In the genomic region with DNA sequence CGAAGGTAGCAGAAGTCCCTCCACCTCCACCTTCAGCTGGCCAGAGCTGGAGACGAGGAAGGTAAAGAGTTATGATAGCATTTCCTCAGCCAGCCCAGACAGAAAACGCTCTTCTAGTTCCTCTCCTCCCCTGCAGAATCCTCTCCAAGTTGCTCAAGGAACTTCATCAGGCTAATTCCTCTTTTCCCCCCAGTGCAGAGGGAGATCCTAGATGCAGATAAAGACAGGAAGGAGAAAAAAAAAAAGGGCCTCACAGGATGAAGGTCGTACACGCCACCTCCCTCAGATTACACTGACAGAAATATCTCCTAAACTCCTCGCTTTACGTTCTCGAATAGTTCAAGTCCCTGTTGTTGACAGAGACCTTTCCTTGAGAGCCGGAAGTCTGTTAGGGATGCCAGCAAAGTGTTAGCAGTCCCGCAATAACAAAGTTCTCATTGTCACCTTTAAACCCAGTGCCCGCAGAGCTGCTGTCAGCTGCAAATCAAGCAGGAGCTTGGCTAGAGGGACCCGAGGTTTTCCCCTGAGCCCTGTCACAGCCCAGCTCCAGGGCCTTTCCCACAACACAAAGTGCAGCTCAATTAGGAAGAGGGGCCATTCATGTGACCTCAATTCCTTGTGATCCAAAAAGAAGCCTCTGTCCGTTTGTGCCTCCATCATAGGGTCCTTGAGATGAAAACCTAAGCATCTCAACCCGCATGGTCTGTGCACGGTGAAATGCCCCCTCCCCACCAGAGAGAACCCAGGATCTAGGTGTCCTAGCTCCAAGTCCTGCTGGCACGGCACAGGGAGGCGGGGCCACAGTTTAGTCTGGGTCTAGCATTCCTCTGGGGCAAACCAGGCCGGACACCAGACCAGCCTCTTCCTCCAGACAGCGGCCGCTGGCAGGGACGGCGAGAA, we compare ENCODE assay signal across 8 mouse cellular contexts. TPM values are rescaled to one million over a fixed set of nuclear protein-coding genes. Genes with fewer than 3 reads are reported as not detected.
A peak's percentile ranks its signal among the peaks of the same experiment; 100 is the strongest.
DNase-seq lines count a peak whose midpoint lies in the region; ATAC-seq and TF ChIP-seq lines count a peak whose summit lies in the region.

No protein-coding gene starts in this region.

- intact Hi-C loops in heart, postnatal 10 days (cut with DNase I), result loop anchor here (2.0 to 10.0 kb wide), 2 partner anchors 14 to 470 kb away; a partner anchor contains a TSS

- H3K4me3 ChIP-seq in macrophage (ENCODE audit: inconsistent target), result peak overlapping the region; percentile 66
- peak overlapping the region; percentile 89 for H3K4me3 ChIP-seq in stomach, embryonic 16.5 days (replicated peaks; ENCODE audit: low read length)

- no peaks in the 10 kb centered on the region for H3K79me2 ChIP-seq in macrophage (ENCODE audit: inconsistent target)

- H3K27me3 ChIP-seq in stomach, embryonic 16.5 days (ENCODE audit: control insufficient read depth, insufficient read depth, low read length), result no peaks in the 10 kb centered on the region

- 2% methylated on average over 22 of the region's 22 CpGs for WGBS in macrophage (ENCODE audit: missing documents)
- 8% methylated on average over 22 of the region's 22 CpGs for WGBS in stomach, embryonic 16.5 days

- H3K27ac ChIP-seq in macrophage, result peak overlapping the region; percentile 37
- H3K27ac ChIP-seq in stomach, embryonic 16.5 days (ENCODE audit: low read length), result peak overlapping the region; percentile 96

- no peak for TF ChIP-seq CTCF in brain, embryonic 14.5 days (IDR thresholded peaks at IDR 0.05; ENCODE audit: borderline replicate concordance, extremely low read depth, insufficient read depth, insufficient read length)

- H3K4me2 ChIP-seq in stomach, embryonic 16.5 days (ENCODE audit: low read depth, low read length), result peak overlapping the region; percentile 89

- TF ChIP-seq POLR2A in brain, embryonic 14.5 days (IDR thresholded peaks at IDR 0.05; ENCODE audit: borderline replicate concordance, extremely low read depth, insufficient read depth, insufficient read length, poor library complexity, severe bottlenecking), result no peak

- H3K9ac ChIP-seq in stomach, embryonic 16.5 days (ENCODE audit: low read length), result peak overlapping the region; percentile 94

- H3K36me3 ChIP-seq in macrophage (ENCODE audit: inconsistent target), result peaks cover 13% of the 10 kb centered on the region; the same call in 1 of the 2 replicates
- H3K36me3 ChIP-seq in stomach, embryonic 16.5 days (ENCODE audit: control insufficient read depth, insufficient read depth, low read length), result peaks cover 3% of the 10 kb centered on the region; the same call in 1 of the 2 replicates

- no peak for ATAC-seq in stomach, embryonic 16.5 days (ENCODE audit: insufficient read depth, low FRiP score)

- H3K4me1 ChIP-seq in stomach, embryonic 16.5 days (ENCODE audit: control insufficient read depth, insufficient read depth, low read length), result peaks cover 27% of the 10 kb centered on the region

- H3K9me3 ChIP-seq in stomach, embryonic 16.5 days (replicated peaks; ENCODE audit: control insufficient read depth, low read length), result no peaks in the 10 kb centered on the region

- peak; percentile 83 for DNase-seq in MEL-GATA-1-ER (ENCODE audit: extremely low read depth, low read depth)
- peak; percentile 59 for DNase-seq in brain, embryonic 14.5 days (ENCODE audit: low read depth)
- peak; percentile 56 for DNase-seq in fibroblast of lung, adult 2 months (ENCODE audit: low read depth)
- DNase-seq in heart, postnatal 10 days, result peak; percentile 78 to 79
- peak; percentile 86 for DNase-seq in kidney, postnatal 14 days
- no peak for DNase-seq in left cerebral cortex, adult 9 months (ENCODE audit: low spot score in 2 of 2)

RNA-seq across cellular contexts. Expression of a gene that starts 0.8 kb away (rescaled TPM):
- polyA plus RNA-seq in brain, embryonic 14.5 days (2012; rRNA removed), result 405 and 652 TPM in 2 replicates
- 10 to 100 TPM; 48.4 to 52.2 TPM for total RNA-seq in heart, postnatal 10 days (2021)
- total RNA-seq in macrophage (2018; cell fraction: chromatin; rRNA removed), result 100 to 1,000 TPM in 2 of 26 experiments, 10 to 100 TPM in 24; 31.0 to 122 (median 61.3) TPM
- total RNA-seq in macrophage (2018; cell fraction: cytosol; rRNA removed), result 10 to 100 TPM in 16 of 26 experiments, 1 to 10 TPM in 10; 5.7 to 32.8 (median 14.5) TPM
- total RNA-seq in macrophage (2018; cell fraction: nucleus; rRNA removed), result 100 to 1,000 TPM in 11 of 26 experiments, 10 to 100 TPM in 15; 33.8 to 234 (median 81.8) TPM
- polyA plus RNA-seq in macrophage (2018), result 10.9 to 46.7 TPM (median 15.1 TPM) in 3 replicates
- polyA plus RNA-seq in stomach, embryonic 16.5 days (2015; fragmentation: Nextera tagmentation; extraction: Ambion mirVana), result 68.6 and 79.4 TPM in 2 replicates

RNA-seq across cellular contexts. Expression of a gene that starts 4.8 kb away (rescaled TPM):
- polyA plus RNA-seq in brain, embryonic 14.5 days (2012; rRNA removed), result 66.7 and 98.2 TPM in 2 replicates
- total RNA-seq in heart, postnatal 10 days (2021), result 10 to 100 TPM; 20.8 to 21.0 TPM
- 1 to 10 TPM in 2 of 26 experiments, under 1 TPM in 4, not detected in 20; 0.26 to 8.3 (median 0.79) TPM for total RNA-seq in macrophage (2018; cell fraction: chromatin; rRNA removed)
- under 1 TPM in 4 of 26 experiments, not detected in 22; 0.05 to 0.10 (median 0.09) TPM for total RNA-seq in macrophage (2018; cell fraction: cytosol; rRNA removed)
- 1 to 10 TPM in 2 of 26 experiments, under 1 TPM in 1, not detected in 23; 0.40 to 2.2 (median 1.6) TPM for total RNA-seq in macrophage (2018; cell fraction: nucleus; rRNA removed)
- not detected in 3 replicates for polyA plus RNA-seq in macrophage (2018)
- 71.3 and 77.0 TPM in 2 replicates for polyA plus RNA-seq in stomach, embryonic 16.5 days (2015; fragmentation: Nextera tagmentation; extraction: Ambion mirVana)

RNA-seq across cellular contexts. Expression of a gene that starts 14.2 kb away (rescaled TPM):
- 1.1 and 2.6 TPM in 2 replicates for polyA plus RNA-seq in brain, embryonic 14.5 days (2012; rRNA removed)
- 10 to 100 TPM; 40.8 to 48.0 TPM for total RNA-seq in heart, postnatal 10 days (2021)
- total RNA-seq in macrophage (2018; cell fraction: chromatin; rRNA removed), result not detected
- total RNA-seq in macrophage (2018; cell fraction: cytosol; rRNA removed), result under 1 TPM in 17 of 26 experiments, not detected in 9; 0.03 to 0.19 (median 0.09) TPM
- total RNA-seq in macrophage (2018; cell fraction: nucleus; rRNA removed), result under 1 TPM in 1 of 26 experiments, not detected in 25; 0.18 TPM
- 1.2 TPM in 1 of 3 replicates, not detected in the others for polyA plus RNA-seq in macrophage (2018)
- 1.2 and 1.4 TPM in 2 replicates for polyA plus RNA-seq in stomach, embryonic 16.5 days (2015; fragmentation: Nextera tagmentation; extraction: Ambion mirVana)

RNA-seq across cellular contexts. Expression of a gene that starts 16.7 kb away (rescaled TPM):
- 20.2 and 24.7 TPM in 2 replicates for polyA plus RNA-seq in brain, embryonic 14.5 days (2012; rRNA removed)
- total RNA-seq in heart, postnatal 10 days (2021), result 10 to 100 TPM; 26.4 to 28.7 TPM
- total RNA-seq in macrophage (2018; cell fraction: chromatin; rRNA removed), result 10 to 100 TPM in 23 of 26 experiments, 1 to 10 TPM in 3; 6.7 to 41.3 (median 22.5) TPM
- total RNA-seq in macrophage (2018; cell fraction: cytosol; rRNA removed), result 10 to 100 TPM; 35.9 to 59.0 (median 46.8) TPM
- total RNA-seq in macrophage (2018; cell fraction: nucleus; rRNA removed), result 10 to 100 TPM; 19.1 to 51.7 (median 31.5) TPM
- polyA plus RNA-seq in macrophage (2018), result 33.0 to 42.7 TPM (median 40.2 TPM) in 3 replicates
- polyA plus RNA-seq in stomach, embryonic 16.5 days (2015; fragmentation: Nextera tagmentation; extraction: Ambion mirVana), result 33.5 and 34.4 TPM in 2 replicates

RNA-seq across cellular contexts. Expression of a gene that starts 29.7 kb away (rescaled TPM):
- 48.7 and 72.4 TPM in 2 replicates for polyA plus RNA-seq in brain, embryonic 14.5 days (2012; rRNA removed)
- 1 to 10 TPM; 3.6 to 3.8 TPM for total RNA-seq in heart, postnatal 10 days (2021)
- 10 to 100 TPM in 23 of 26 experiments, 1 to 10 TPM in 3; 5.7 to 68.9 (median 24.3) TPM for total RNA-seq in macrophage (2018; cell fraction: chromatin; rRNA removed)
- total RNA-seq in macrophage (2018; cell fraction: cytosol; rRNA removed), result 10 to 100 TPM; 29.1 to 74.7 (median 52.3) TPM
- 10 to 100 TPM; 25.7 to 91.1 (median 47.9) TPM for total RNA-seq in macrophage (2018; cell fraction: nucleus; rRNA removed)
- polyA plus RNA-seq in macrophage (2018), result 37.2 to 59.2 TPM (median 48.4 TPM) in 3 replicates
- 29.3 and 34.3 TPM in 2 replicates for polyA plus RNA-seq in stomach, embryonic 16.5 days (2015; fragmentation: Nextera tagmentation; extraction: Ambion mirVana)

Comparison
In these comparisons a context has a peak if more than half of its experiments do, and no peak if none do; other contexts are left out.
1. DNase-seq: peak in MEL-GATA-1-ER (single experiment), brain, embryonic 14.5 days (single experiment), fibroblast of lung, adult 2 months (single experiment), heart, postnatal 10 days (2 of 2) and kidney, postnatal 14 days (single experiment); none in left cerebral cortex, adult 9 months (0 of 2).
2. RNA of a gene that starts 4.8 kb away (polyA plus RNA-seq): 71.3 to 77.0 TPM in stomach, embryonic 16.5 days and 66.7 to 98.2 TPM in brain, embryonic 14.5 days; not detected in macrophage; every median in the first group is over 10 times any median in the second.